Mouse (Mus musculus) liver, embryonic 13.5 days (tissue): ENCODE results near the gene Gap43. TPM values are rescaled to one million over a fixed set of nuclear protein-coding genes. Genes with fewer than 3 reads are reported as not detected.

Experiments used
- ATAC-seq: fragments of 200-750 bp; cut with Nextera tagmentation; 2 replicates; pipeline ENCODE4 v1.8.0; 2017; ENCODE audit warnings: low read depth, mild to moderate bottlenecking, moderate number of reproducible peaks, moderate library complexity
- DNase-seq: peaks from one replicate; pipeline ENCODE4 v3.0.0; 2022
- H3K27ac ChIP-seq: fragments of 300-500 bp; sonication (generic); 2 replicates; pipeline ENCODE4 v1.5.1; 2015; ENCODE audit warnings: moderate library complexity, mild to moderate bottlenecking, inconsistent platforms
- H3K27me3 ChIP-seq: fragments of 300-500 bp; sonication (generic); 2 replicates; pipeline ENCODE4 v1.6.1; 2015; ENCODE audit warnings: mild to moderate bottlenecking, inconsistent platforms
- H3K36me3 ChIP-seq: fragments of 300-500 bp; sonication (generic); 2 replicates; pipeline ENCODE4 v1.6.1; 2015; ENCODE audit warnings: mild to moderate bottlenecking, inconsistent platforms
- H3K4me1 ChIP-seq: fragments of 300-500 bp; sonication (generic); replicated peaks from 2 replicates; pipeline ENCODE4 v1.6.1; 2015; ENCODE audit warnings: inconsistent platforms
- H3K4me2 ChIP-seq: fragments of 300-500 bp; sonication (generic); 2 replicates; pipeline ENCODE4 v1.6.1; 2015; ENCODE audit warnings: inconsistent platforms, mild to moderate bottlenecking, moderate library complexity
- H3K4me3 ChIP-seq: fragments of 300-500 bp; sonication (generic); replicated peaks from 2 replicates; pipeline ENCODE4 v1.5.1; 2015; ENCODE audit warnings: mild to moderate bottlenecking, inconsistent platforms
- H3K9ac ChIP-seq: fragments of 300-500 bp; sonication (generic); 2 replicates; pipeline ENCODE4 v1.6.1; 2015; ENCODE audit warnings: mild to moderate bottlenecking, inconsistent platforms
- H3K9me3 ChIP-seq: fragments of 300-500 bp; sonication (generic); replicated peaks from 2 replicates; pipeline ENCODE4 v1.6.1; 2016; ENCODE audit warnings: inconsistent platforms
- WGBS: fragments of 180-500 bp; shearing (Covaris S2); methylation state at CpG from one replicate; pipeline ENCODE4 v1.1.7; 2015; ENCODE audit not compliant: insufficient replicate concordance; 5-methylcytosine and 5-hydroxymethylcytosine counted together
- polyA plus RNA-seq: library from polyadenylated mRNA; unstranded; fragments of >200 nt; fragmentation: Nextera tagmentation; extraction: Ambion mirVana; gene quantifications from 2 replicates; pipeline ENCODE4 v1.2.1, GENCODE M21; 2015

Gap43 gene
- polyA plus RNA-seq, 1 experiment from 2014 or later: 5.4 TPM

DNA sequence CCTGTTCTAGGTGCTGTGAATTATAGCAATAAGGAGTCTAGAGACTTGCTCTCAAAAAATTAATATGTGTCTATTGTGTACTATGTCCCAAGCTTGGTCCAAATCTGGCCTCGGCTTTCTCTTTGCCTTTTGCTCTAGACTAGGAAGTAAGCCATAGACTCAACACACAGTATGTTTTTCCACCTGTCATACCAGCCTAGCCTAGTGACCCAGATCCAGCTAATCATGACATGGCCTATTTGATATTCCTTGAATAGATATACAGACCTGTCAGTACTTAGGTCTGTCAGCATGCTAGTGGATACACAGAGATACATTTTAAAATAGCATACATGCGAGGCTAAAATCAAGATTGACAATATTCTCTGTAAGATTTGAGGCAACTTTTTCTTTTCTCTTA lies 46.4 kb downstream of the Gap43 start:
- Histone ChIP-seq H3K4me1 (no peaks in the 10 kb centered on the region), H3K27me3 (no peaks in the 10 kb centered on the region), H3K9ac (no peak overlapping the region), H3K4me2 (no peak overlapping the region), H3K4me3 (no peak overlapping the region), H3K27ac (no peak overlapping the region), H3K9me3 (no peaks in the 10 kb centered on the region), H3K36me3 (no peaks in the 10 kb centered on the region)
- DNase-seq: no peak
- ATAC-seq: no peak
- 61% methylated on average over 2 of the region's 2 CpGs for WGBS

DNA sequence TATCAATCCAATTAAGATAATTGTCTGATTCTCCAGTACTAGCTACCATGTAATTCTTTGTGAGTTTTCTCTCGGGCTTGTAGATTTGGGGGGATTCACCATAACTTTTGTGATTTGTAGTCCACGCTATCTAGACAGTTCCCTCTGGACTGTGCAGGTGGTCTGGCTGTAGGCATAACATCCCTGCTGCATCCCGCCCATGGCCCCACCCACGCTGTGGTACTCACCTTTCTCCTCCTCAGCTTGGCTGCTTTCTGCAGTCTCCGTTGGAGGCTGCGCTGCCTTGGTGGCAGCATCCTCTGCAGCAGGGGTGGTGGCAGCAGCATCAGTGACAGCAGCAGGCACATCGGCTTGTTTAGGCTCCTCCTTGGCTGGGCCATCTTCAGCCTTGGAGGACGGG lies 48.9 kb downstream of the Gap43 start:
- H3K27me3 ChIP-seq: no peaks in the 10 kb centered on the region
- H3K4me3 ChIP-seq: no peak overlapping the region
- no peak overlapping the region for H3K27ac ChIP-seq
- DNase-seq (no peak), ATAC-seq (no peak)
- 67% methylated on average over 8 of the region's 8 CpGs for WGBS
- H3K36me3 ChIP-seq: no peaks in the 10 kb centered on the region
- H3K4me2 ChIP-seq: no peak overlapping the region
- H3K4me1 ChIP-seq: no peaks in the 10 kb centered on the region
- H3K9ac ChIP-seq: no peak overlapping the region
- H3K9me3 ChIP-seq: no peaks in the 10 kb centered on the region

DNA sequence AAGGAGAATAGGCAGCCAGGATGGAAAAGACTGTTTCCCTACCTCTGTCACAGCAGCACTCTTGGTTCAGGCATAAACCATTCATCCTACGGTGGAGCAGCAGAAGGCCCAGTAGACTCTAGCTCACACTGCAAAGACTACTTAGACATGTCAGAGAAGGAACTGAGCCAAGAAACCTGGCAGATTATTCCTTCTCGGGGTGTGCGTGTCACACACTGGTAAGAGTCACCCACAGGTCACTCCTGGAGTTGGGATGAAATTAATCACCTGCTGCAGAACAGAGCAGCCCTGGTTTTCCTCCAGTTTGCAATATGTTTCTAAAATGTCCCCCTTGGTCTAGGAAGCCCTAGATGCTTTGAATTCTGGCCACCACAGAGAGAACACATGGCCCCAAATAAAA lies 56.4 kb downstream of the Gap43 start:
- WGBS: 59% methylated on average over 3 of the region's 3 CpGs
- Histone ChIP-seq H3K4me2 (no peak overlapping the region), H3K27me3 (no peaks in the 10 kb centered on the region), H3K27ac (no peak overlapping the region), H3K4me3 (no peak overlapping the region), H3K9ac (no peak overlapping the region), H3K4me1 (no peaks in the 10 kb centered on the region), H3K9me3 (no peaks in the 10 kb centered on the region), H3K36me3 (no peaks in the 10 kb centered on the region)
- no peak for ATAC-seq
- DNase-seq: no peak

DNA sequence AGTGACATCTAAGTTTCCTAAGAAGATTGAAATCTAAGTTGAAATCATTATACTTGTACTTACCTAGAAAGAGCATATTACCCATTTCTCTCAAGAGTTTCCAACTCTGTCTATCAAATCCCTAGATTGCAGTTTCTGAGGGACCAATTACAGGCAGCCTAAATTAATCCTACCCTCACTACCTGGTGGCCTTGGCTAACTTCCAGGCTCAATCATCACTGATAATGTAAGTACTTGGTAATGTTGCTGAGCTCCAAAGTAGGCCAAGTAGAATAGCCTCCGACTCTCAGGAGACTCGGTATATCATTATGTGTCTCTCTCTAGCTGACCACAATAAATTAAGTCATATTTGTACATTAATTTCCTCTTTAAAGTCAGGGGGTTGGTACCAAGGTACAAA lies 62.7 kb downstream of the Gap43 start:
- no peak overlapping the region for H3K4me2 ChIP-seq
- no peaks in the 10 kb centered on the region for H3K36me3 ChIP-seq
- ATAC-seq: no peak
- H3K4me1 ChIP-seq: no peaks in the 10 kb centered on the region
- DNase-seq: no peak
- no peak overlapping the region for H3K4me3 ChIP-seq
- H3K27me3 ChIP-seq: no peaks in the 10 kb centered on the region
- WGBS: 81% methylated on average over 2 of the region's 2 CpGs
- no peak overlapping the region for H3K27ac ChIP-seq
- no peak overlapping the region for H3K9ac ChIP-seq
- H3K9me3 ChIP-seq: no peaks in the 10 kb centered on the region

DNA sequence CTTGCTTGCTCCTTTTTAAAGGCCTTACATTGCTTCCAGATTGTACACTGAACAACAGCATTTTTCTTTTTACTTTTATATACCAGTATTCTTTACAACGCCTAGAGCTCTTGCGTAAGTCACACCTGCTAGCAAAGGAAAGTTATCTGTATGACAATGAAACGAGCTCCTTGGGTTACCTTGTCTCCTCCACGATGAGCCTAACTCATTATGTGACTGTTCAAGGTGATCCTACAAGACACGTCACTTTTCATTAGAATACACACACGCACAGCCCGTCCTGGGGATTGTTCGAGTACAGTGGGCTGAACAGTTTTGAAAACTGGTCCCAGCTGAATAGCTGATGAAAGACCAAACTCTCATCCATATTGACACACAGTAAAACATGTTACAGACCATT lies 63.2 kb downstream of the Gap43 start:
- H3K27ac ChIP-seq: no peak overlapping the region
- 63% methylated on average over 8 of the region's 8 CpGs for WGBS
- DNase-seq (no peak), ATAC-seq (no peak)
- H3K9me3 ChIP-seq: no peaks in the 10 kb centered on the region
- no peak overlapping the region for H3K4me3 ChIP-seq
- no peaks in the 10 kb centered on the region for H3K4me1 ChIP-seq
- no peak overlapping the region for H3K9ac ChIP-seq
- H3K36me3 ChIP-seq: no peaks in the 10 kb centered on the region
- no peak overlapping the region for H3K4me2 ChIP-seq
- H3K27me3 ChIP-seq: no peaks in the 10 kb centered on the region

DNA sequence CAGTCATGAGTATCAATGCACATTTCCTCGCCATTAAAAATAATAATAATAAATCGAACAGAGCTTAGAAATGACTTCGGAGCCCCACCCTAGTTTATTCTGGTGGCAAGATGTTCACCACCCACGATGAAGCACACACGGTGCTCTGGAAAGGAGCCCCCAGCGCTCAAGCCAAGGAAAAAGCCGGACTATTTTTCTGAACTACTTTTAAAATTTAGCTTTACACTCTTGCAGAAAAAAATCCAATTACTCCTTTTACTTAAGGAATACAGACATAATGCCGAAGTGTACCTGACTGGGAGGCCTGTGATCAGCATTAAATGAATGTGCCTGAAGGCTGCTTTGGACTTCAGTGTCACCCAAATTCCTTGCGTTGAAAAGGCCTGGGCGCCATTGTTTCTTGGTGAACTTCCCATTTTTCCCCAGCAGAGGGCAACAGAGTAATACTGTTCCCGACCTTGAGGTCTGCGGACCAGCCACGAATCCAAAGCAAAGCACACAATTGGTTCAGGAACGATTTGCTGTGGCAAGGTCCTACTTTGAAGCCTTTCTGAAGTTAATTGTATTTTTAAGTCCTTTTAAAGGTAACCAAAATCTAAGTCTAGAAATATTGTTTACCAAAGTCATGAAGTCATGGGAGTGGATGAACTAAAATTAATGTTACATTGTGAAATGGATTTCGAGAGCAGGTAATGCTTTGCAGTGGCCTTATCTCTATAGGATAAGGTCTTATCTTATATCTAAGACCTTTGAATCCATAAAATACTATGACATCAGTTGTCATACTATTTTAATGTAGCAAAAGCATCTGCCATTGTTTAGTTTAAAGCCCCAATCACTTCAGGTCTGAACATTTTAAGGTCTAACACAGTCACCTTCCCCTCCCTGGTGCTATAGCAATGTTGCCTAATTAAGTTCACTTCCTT lies 64.0 kb downstream of the Gap43 start:
- Histone ChIP-seq H3K27me3 (no peaks in the 10 kb centered on the region), H3K4me3 (no peak overlapping the region), H3K4me2 (no peak overlapping the region), H3K36me3 (no peaks in the 10 kb centered on the region), H3K9me3 (no peaks in the 10 kb centered on the region), H3K9ac (no peak overlapping the region), H3K27ac (no peak overlapping the region), H3K4me1 (no peaks in the 10 kb centered on the region)
- ATAC-seq: no peak
- 38% methylated on average over 15 of the region's 15 CpGs for WGBS
- peak; percentile 8 for DNase-seq

DNA sequence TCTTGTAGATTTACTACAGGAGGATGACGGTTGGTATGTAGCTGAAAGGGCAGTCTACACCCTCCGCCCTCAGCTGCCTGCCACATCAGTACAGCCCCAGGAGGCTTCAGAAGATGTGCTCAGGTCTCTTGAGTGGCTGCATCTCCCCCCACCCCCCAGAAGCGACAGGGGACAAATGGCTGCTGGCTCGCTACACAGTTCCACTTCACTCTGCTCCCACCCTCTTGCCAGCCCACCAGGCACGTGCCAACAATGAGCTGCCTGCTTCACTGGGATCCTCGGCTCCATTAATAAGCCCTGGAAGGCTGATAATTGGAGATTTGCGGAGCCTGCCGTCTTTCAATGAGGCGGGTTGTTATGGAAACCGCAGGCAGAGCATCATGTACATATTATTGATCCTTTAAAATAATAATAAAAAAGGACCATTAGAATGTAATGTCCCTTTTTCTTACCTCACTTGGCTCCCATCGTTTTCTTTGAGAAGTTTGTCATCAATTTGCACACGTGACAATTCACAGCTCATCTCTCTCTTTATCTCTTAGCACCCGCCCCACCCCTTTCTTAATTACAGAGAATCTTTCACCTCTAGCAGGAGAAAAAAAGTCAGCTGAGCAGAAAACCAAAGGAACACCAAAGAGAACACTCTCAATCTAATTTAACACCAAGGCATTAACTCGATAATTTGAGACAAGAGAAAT lies 64.8 kb downstream of the Gap43 start:
- ATAC-seq: no peak
- H3K9me3 ChIP-seq: no peaks in the 10 kb centered on the region
- no peak for DNase-seq
- no peak overlapping the region for H3K4me3 ChIP-seq
- H3K9ac ChIP-seq: no peak overlapping the region
- WGBS: 56% methylated on average over 14 of the region's 14 CpGs
- H3K27ac ChIP-seq: no peak overlapping the region
- H3K27me3 ChIP-seq: no peaks in the 10 kb centered on the region
- H3K4me2 ChIP-seq: no peak overlapping the region
- H3K4me1 ChIP-seq: no peaks in the 10 kb centered on the region
- H3K36me3 ChIP-seq: no peaks in the 10 kb centered on the region

DNA sequence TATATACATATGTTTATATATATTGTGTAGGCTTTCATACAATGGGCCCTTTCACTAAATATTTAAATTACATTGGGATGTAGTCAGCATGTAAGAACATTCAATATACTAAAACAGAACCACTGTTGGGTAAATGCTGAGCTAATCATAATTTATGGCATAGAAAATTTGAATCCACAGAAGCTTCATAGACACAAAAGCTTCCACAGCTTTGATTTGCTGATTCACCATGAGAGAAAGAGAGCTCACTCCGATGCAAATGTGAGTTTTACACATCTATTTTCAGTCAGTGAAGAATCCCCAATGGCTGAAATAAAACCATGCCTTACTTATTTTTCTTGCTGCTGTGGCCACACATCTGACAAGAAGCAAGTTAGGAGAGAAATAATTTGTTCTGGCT lies 69.2 kb downstream of the Gap43 start:
- H3K36me3 ChIP-seq: no peaks in the 10 kb centered on the region
- WGBS: 59% methylated on average over 1 of the region's 1 CpGs
- H3K4me3 ChIP-seq: no peak overlapping the region
- no peak overlapping the region for H3K27ac ChIP-seq
- DNase-seq (no peak), ATAC-seq (no peak)
- no peaks in the 10 kb centered on the region for H3K4me1 ChIP-seq
- H3K9ac ChIP-seq: no peak overlapping the region
- no peak overlapping the region for H3K4me2 ChIP-seq
- H3K27me3 ChIP-seq: no peaks in the 10 kb centered on the region
- H3K9me3 ChIP-seq: no peaks in the 10 kb centered on the region

DNA sequence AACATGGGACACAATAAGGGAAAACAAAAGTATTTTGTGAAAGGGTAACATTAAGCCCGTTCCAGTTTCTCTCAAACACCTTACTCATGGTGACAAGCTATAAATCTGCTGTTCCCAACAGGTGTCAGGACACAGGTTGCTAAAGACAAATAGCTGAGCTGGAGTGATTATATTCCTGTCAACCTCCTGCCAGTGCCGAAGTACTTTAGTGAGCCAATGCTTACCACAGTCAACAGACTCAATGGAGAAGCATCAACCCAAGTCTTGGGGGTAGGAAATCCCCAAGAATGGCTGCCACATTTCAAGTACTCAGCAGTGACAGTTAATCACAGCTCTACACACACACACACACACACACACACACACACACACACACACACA lies 70.9 kb downstream of the Gap43 start:
- Histone ChIP-seq H3K9me3 (no peaks in the 10 kb centered on the region), H3K9ac (no peak overlapping the region), H3K27ac (no peak overlapping the region), H3K27me3 (no peaks in the 10 kb centered on the region), H3K4me2 (no peak overlapping the region), H3K36me3 (no peaks in the 10 kb centered on the region), H3K4me3 (no peak overlapping the region), H3K4me1 (no peaks in the 10 kb centered on the region)
- no peak for DNase-seq
- ATAC-seq: no peak
- WGBS: 56% methylated on average over 2 of the region's 2 CpGs

DNA sequence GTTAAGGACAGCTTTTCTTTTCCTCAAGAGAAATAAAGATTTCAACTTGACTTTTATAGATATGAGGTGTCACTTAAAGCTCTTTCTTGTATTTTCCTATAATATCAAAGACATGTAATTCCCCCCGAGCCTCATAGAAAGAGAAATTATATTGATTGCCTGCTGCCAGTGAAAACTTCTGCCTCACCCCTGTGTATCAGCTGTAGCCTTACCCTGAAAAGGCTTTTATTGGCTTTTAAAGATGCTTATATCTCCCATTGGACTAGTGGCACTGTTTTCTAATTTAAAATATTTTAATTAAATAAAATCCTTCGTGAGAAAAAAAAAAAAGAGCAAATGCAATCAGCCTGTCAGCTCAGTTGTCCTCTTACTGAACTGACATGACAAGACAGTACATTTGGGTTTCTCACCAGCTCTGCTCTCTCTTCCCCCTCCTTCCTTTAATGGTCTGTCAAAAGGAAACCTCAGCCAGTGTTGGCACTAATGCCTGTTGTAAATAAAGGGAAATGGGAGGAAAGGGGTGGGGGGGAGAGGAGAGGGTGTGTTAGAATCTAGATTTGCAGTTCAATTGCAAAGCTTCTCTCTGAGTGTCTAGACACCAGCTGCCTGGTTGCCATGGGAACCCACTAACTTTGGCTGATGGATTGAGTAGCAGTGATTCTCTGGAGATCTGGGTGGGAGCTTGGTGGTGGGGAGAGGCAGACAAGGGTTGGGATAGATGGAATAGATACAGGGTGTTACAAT lies 71.4 kb downstream of the Gap43 start:
- Histone ChIP-seq H3K9ac (no peak overlapping the region), H3K27ac (no peak overlapping the region), H3K9me3 (no peaks in the 10 kb centered on the region), H3K4me1 (no peaks in the 10 kb centered on the region), H3K4me2 (no peak overlapping the region), H3K4me3 (no peak overlapping the region), H3K36me3 (no peaks in the 10 kb centered on the region), H3K27me3 (no peaks in the 10 kb centered on the region)
- no peak for DNase-seq
- WGBS: 49% methylated on average over 2 of the region's 2 CpGs
- ATAC-seq: no peak

DNA sequence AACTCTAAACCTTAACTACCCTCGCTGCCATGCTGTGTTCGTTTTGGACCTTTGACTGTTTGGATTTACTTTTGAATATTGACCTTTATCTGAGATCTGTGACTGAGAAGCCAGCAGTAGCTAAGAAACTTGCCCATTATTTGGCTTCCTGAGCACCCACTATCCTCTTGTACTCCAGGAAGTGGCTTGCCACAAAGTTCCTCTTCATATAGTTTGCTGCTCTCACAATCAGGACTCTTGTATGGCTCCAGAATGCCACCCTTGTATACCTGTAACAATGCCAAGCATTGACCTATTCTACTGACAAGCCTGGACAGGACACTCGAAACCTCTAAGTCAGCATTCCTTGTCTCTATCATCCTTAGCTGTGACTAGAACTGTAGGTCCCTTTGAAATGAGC lies 75.3 kb downstream of the Gap43 start:
- DNase-seq: no peak
- 22% methylated on average over 3 of the region's 3 CpGs for WGBS
- ATAC-seq: no peak
- H3K27me3 ChIP-seq: no peaks in the 10 kb centered on the region
- no peaks in the 10 kb centered on the region for H3K4me1 ChIP-seq
- no peaks in the 10 kb centered on the region for H3K36me3 ChIP-seq
- H3K4me3 ChIP-seq: no peak overlapping the region
- H3K9me3 ChIP-seq: no peaks in the 10 kb centered on the region
- H3K27ac ChIP-seq: no peak overlapping the region
- H3K9ac ChIP-seq: no peak overlapping the region
- no peak overlapping the region for H3K4me2 ChIP-seq
